Mouse (Mus musculus): ENCODE measurements around the gene Eefsec.

Eefsec gene

DNA sequence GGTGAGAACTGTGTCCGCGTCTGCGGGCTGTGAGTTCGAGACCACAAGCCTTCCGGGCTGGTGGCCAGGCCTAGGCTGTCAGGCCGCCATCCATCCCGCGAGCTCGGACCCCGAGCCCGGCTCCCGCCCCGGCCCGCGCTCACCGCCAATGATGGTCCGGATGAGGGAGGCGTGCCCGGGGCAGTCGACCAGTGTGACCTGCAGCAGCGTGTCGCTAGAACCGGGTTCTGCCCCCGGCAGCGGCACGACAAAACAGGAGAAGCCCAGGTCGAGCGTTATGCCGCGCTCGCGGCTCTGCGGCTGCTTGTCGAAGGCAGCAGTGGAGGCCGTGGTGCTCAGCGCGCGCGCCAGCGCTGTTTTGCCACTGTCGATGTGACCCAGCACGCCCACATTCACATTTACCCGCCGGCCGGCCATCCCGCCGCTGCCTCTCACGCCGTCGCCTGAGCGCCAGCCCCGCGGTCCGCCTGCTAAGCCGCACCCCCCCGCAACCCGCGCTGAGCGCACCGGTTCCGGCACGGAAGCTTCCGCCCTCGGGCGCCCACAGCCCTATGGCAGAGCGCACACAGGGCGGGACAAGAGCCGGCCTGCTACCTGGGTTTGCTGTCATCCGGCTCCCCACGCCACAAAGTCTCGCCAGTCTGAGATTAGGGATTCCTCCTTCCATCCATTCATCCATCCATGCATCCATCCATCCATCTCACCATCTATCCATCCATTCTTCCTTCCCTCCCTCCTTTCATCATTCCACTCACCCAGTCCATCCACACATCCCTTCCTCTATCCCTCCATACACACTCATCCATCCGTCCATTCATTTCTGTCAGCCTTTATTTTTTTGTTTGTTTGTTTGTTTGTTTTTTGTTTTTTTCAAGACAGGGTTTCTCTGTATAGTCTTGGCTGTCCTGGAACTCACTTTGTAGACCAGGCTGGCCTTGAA, at the start of gene Eefsec:
Eefsec (minus strand) TSS at position 477 of the 940 bp plus-strand sequence.
- peak; percentile 70 for DNase-seq

DNA sequence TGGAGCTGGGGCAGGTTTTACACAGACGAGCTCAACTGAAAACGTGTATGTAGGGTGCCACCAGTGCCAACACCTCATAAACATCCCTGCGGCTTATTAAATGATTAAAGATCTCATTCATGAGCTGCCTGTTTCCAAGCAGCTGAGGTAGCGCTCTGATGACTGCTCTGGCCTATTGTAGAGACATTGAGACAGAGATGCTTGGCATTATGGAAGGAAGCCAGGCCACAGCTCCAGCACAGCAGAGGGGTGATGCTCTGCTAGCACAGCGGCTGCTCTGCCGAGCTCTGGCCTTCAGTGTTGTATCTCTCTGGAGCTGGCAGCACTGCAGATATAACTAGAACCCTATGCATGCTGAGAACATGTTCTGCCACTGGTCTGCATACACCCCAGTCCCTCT, 47.4 kb upstream of the Eefsec start:
- DNase-seq = no peak

- peak; percentile 79 for DNase-seq
These were observed 44.5 kb upstream of the Eefsec start for GRCm38 (mm10) chr6:88490629-88491354.

- DNase-seq = no peak
These were observed 43.5 kb upstream of the Eefsec start for GRCm38 (mm10) chr6:88489834-88490233.

GRCm38 (mm10) chr6:88489026-88489425, 42.7 kb upstream of the Eefsec start:
- DNase-seq = no peak

GRCm38 (mm10) chr6:88486893-88487292, 40.6 kb upstream of the Eefsec start:
- peak; percentile 81 for DNase-seq

DNA sequence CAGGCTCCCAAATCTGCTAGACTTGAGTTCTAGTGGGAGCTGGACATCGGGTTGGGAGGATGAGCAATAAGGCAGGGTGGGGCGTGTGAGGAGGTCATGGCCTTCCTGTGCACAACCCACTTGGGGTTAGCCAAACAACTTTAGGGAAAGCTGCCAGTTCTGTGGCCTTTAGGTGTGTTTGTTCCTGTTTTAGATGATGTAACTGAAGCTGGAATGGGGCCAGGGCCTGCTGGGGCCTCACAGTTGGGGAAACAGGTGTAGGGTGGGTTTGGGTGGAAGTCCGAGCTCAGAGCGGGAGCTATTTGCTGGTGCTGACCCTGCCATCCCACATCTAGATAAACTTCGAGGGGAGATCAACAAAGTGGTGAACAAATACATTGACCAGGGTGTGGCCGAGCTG, 39.0 kb upstream of the Eefsec start:
- DNase-seq = no peak

DNA sequence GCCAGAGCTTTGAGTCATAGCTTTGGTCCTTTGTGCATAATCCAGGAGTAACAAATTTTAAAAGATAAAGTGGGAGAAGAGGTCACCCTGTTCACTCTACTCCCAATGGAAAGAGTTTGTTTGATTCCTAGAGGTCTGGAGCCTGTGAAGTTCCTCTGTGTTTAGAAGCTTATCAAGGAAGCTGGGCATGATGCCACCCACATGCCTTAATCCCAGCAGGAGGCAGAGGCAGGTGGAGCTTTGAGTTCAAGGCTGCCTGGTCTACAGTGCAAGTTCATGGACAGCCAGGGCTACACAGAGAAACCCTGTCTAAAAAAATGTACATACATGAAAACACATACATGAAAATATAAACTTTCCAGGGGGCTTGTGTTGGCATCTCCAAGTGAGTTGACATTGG, 37.6 kb upstream of the Eefsec start:
- DNase-seq = no peak

GRCm38 (mm10) chr6:88483111-88483510, 36.8 kb upstream of the Eefsec start:
- no peak for DNase-seq

- no peak for DNase-seq
These were observed 34.1 kb upstream of the Eefsec start for GRCm38 (mm10) chr6:88480421-88480820.

DNA sequence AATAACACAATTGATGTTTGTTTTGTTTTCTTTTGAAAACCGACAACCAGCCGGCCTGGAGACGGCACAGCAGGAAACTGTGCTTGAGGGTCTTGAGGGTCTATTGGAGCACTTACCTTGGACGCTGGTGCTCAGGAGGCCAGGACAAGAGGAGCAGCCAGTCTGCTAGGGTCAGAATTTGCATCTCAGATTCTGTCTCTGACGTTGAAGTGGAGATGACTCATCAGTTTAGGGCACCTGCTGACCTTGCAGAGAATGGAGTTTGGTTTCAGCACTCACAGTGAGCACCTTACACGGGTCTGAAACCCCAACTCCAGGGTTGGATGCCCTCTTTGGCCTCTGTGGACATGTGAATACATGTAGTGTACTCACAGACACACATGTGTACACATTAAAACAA, 23.5 kb upstream of the Eefsec start:
- no peak for DNase-seq

DNA sequence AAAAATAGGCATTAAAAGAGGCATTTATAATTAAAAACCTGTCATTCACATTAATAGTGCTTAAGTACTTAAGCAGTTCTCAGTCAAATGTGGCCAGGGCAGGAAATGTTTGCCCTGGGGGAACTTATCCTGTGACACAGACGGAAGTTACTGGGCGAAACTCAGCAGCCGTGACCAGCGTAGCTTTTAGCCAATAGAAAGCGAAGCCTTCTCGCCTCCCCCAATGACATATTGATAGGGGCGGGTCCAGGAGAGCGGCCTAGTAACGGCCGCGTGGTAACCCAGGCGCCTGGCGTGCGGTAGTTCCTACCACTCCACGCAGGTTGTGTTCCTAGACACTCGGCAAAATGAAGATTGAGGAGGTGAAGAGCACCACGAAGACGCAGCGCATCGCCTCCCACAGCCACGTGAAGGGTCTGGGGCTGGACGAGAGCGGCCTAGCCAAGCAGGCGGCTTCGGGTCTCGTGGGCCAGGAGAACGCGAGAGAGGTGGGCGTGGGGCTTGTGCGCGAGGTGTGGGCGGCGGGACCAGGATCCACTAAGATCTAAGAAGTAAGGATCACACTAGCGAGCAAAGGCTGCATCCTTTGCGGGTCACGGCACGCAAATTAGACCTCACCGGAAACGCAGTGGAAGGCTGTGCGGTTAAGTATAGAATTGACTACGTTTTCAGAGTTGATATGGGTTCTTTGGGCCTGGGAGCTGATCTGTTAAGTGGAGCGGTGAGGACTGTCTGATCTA, 19.0 kb upstream of the Eefsec start, which contains the start of gene Ruvbl1:
Ruvbl1 (plus strand) TSS at position 229 of the 740 bp plus-strand sequence.
- DNase-seq = peak; percentile 95

- no peak for DNase-seq
These were observed 8.2 kb upstream of the Eefsec start for GRCm38 (mm10) chr6:88454545-88454944.

GRCm38 (mm10) chr6:88447454-88447853, 1.1 kb upstream of the Eefsec start:
- no peak for DNase-seq

DNA sequence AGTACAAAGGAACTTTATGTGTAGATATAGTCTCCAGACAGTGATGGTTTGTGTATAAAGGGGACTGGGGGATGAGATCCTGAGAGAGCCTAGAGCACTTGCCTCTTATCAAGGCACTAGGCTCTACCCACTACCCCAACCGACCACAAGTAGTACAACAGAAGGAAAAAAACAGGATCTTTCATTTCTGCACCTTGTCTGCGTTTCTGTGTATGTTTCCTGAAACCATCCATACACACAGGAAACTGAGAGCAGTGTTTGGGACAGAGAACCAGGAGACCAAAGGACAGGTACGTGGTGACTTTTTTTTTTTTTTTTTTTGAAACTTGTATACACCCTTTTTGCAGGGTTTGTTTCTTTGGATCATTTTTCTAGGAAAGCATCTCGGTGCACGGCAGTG, 678 bp downstream of the Eefsec start:
- no peak for DNase-seq

GRCm38 (mm10) chr6:88444076-88444750, 2.1 kb downstream of the Eefsec start:
- DNase-seq = no peak

DNA sequence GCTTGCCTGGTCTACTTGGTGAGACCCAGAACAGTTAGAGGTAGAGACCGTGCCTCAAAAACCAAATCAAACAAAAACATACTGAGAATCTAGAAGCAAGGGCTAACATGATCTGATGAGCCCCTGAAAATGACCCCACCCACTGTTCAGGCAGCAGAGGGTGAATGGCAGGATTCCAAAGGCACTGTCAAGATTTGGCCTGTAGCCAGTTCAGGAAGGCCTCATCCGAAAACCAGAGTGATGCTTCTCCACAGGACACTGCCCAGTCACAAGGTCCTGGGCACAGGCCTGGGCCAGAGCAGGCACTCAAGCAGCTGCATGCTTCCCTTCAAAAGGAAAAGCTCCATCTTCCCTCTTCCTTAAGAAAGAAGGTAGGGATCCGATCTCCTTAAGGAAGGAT, 2.9 kb downstream of the Eefsec start:
- DNase-seq = no peak

DNA sequence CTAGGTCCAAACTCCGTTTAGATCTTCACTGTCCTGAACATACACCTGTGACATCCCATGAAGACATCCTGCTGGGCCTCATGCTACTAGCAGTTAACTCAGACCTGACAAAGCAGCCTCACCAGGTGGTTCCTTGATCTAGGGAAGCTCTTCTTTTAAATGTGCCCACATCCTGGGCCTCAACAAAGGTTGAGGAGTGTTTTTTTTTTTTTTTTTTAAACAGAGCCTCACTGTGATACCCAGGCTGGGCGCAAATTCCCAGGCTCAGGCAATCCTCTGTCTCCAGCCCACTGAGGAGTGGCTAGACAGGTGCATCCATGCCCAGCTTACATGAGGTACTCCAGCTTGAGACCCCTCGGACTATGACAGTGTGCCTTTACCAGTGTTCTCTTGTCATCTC, 3.8 kb downstream of the Eefsec start:
- DNase-seq = no peak

DNA sequence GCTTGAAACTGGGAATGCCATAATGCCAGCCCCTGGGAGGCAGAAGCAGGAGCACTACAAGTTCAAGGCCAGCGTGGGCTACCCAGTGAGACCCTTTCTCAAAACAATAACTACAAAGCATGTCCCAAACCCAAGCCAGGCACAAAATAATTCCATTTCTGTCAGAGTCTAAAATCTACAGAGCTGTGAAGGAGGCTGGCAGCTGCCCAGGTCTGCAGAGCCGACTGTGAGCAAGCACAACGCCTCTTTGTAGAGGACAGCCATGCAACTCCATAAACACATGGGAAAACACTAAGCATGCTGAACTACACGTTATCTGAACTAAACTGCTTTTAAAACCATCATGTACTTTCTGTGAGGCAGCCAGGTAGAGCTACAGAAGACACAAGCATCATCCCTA, 7.3 kb downstream of the Eefsec start:
- peak; percentile 66 for DNase-seq

GRCm38 (mm10) chr6:88435609-88436008, 10.7 kb downstream of the Eefsec start:
- DNase-seq = no peak

DNA sequence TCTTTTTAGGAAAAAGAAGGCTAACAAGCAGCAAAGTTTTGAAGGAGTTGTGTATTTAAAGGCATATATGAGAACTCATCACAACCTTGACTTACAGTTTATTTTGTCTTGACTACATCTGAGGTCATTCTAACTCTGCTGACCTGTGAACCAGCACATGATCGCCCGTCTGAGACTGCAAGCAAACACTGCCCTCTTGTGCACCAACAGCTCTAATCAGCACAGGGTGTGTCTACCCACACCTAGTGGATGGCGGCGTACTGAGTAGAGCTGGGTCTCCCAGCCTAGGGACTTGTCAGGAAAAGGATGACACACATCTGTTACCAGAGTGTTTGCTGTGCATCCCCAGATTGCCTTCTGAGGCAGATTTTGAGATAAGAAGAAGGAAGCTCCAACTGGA, 15.1 kb downstream of the Eefsec start:
- no peak for DNase-seq

GRCm38 (mm10) chr6:88416130-88416758, 30.1 kb downstream of the Eefsec start:
- DNase-seq = no peak
